Mouse (Mus musculus) ZHBTc4 (cell line): ENCODE results near the gene Tbccd1.

ENCODE experiments used
- DNase-seq: peaks from one replicate; pipeline ENCODE4 v3.0.0-alpha.2; 2011; ENCODE audit warnings: low read depth, low spot score

The Tbccd1 gene

GRCm38 (mm10) chr16:22782686-22783085 is 74.8 kb downstream of the Tbccd1 start:
- no peak for DNase-seq

- DNase-seq, result no peak
These were observed 78.1 kb downstream of the Tbccd1 start for GRCm38 (mm10) chr16:22779228-22779835.

DNA sequence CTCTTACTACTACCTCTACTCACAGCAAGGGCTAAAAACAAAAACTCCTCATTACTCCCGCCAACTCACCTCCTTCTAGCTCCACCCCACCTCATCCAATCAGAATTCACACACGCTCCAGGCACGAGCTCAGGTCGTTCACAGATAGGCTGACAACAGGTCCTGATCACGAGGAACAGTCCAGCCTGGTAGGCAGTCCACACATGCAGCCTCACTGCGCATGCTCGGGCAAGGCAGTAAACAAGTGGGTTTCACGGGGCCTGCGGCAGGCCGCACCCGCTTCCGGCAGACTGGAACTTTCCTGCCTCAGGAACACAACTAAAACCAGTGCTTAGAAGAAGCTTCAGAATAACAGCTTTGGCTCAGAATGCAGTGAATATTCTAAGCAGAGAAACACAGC is 79.2 kb downstream of the Tbccd1 start:
- peak; percentile 83 for DNase-seq

- DNase-seq, result peak; percentile 26
These were observed 81.9 kb downstream of the Tbccd1 start for GRCm38 (mm10) chr16:22775471-22775985.

GRCm38 (mm10) chr16:22768661-22769060 is 88.8 kb downstream of the Tbccd1 start:
- no peak for DNase-seq

GRCm38 (mm10) chr16:22767405-22767804 is 90.1 kb downstream of the Tbccd1 start:
- DNase-seq, result peak; percentile 77

DNA sequence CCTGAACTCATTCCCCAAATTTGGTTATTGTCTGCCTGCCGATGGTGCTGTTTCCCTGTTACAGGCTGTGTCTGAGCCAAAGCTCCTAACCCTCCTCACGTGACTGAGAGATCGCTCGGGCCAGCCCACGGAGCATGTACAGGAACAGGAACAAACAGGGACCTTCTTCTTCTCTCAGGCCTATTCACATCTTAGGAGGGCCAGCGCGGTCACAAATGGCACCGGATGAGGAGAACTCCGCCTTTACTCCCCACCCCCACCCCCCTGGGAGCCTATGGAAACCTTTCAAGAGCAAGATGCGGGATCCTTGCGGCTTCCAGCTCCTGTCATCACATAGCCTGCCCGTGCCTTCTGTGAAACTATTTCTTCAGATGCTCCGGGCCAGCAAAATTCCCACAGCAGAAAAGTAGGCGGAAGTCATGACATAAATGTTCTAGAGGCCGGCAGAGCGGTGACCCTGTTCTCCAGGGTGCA is 90.7 kb downstream of the Tbccd1 start:
- peak; percentile 70 for DNase-seq

DNA sequence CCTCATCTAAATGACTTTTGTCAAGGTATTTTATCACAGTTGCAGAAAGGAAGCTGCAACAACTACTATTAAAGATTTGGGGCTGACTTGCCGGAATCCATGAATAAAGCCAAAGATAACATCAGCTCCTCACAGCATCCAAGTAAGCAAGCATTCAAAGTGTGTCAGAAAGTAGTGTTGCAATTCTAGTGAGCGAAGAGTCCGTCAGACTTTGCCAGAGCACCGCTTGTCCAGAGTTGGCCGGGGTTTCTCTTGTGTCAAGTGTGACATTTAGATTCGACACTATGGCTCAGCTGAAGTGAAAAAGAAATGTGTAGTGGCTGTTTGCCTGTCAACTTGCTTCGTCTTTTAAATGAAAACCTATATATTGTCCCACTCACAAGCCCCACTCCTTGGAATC is 91.9 kb downstream of the Tbccd1 start:
- DNase-seq, result no peak
